Comparison of ENCODE assay signal across 18 mouse cellular contexts in genomic region chr17:84128262-84128661, GRCm38 (mm10). TPM values are rescaled to one million over a fixed set of nuclear protein-coding genes. Genes with fewer than 3 reads are reported as not detected.
DNase-seq lines count a peak whose midpoint lies in the region; ATAC-seq and TF ChIP-seq lines count a peak whose summit lies in the region.
"Had no signal": no experiment of that assay in that cellular context is flagged by ENCODE, and none has a peak within 500 bp of the region (broad histone marks: within the 10 kb centered on the region; RNA-seq: fewer than 3 reads in every experiment).

No protein-coding gene starts in this region.

- TF ChIP-seq POLR2A in ES-Bruce4 (IDR thresholded peaks at IDR 0.05; ENCODE audit: insufficient read depth, low read length), result no peak
- no peak for TF ChIP-seq POLR2A in bone marrow, adult 2 months (IDR thresholded peaks at IDR 0.05; ENCODE audit: borderline replicate concordance, control insufficient read depth, low read depth, low read length)

- H3K27ac ChIP-seq in liver, embryonic 12.5 days, result peak overlapping the region; percentile 61; the same call in 1 of the 2 replicates
- no peak overlapping the region for H3K27ac ChIP-seq in liver, embryonic 11.5 days (ENCODE audit: low read depth, low read length)
- H3K27ac ChIP-seq in ES-Bruce4 (ENCODE audit: insufficient read depth, low read length) (no peak overlapping the region; the same call in 1 of the 2 replicates), macrophage (peak overlapping the region; percentile 99)
- peak overlapping the region; percentile 79 for H3K27ac ChIP-seq in bone marrow, adult 2 months (ENCODE audit: control insufficient read depth, insufficient read depth, low read depth, low read length, poor library complexity)
- H3K27ac ChIP-seq: hindbrain, embryonic 13.5 days; limb, embryonic 15.5 days; neural tube, embryonic 13.5 days had no signal

- no peaks in the 10 kb centered on the region for H3K36me3 ChIP-seq in liver, embryonic 12.5 days
- no peaks in the 10 kb centered on the region for H3K36me3 ChIP-seq in liver, embryonic 11.5 days (ENCODE audit: control insufficient read depth, insufficient read depth, low read length)
- H3K36me3 ChIP-seq in ES-Bruce4 (ENCODE audit: control insufficient read depth, insufficient read depth, low read length, poor library complexity, severe bottlenecking) (no peaks in the 10 kb centered on the region), macrophage (ENCODE audit: inconsistent target) (no peaks in the 10 kb centered on the region)
- H3K36me3 ChIP-seq: hindbrain, embryonic 13.5 days; limb, embryonic 15.5 days; neural tube, embryonic 13.5 days had no signal

- no peak for TF ChIP-seq CTCF in ES-Bruce4 (IDR thresholded peaks at IDR 0.05; ENCODE audit: low read depth, low read length)
- no peak for TF ChIP-seq CTCF in bone marrow, adult 2 months (IDR thresholded peaks at IDR 0.05; ENCODE audit: control insufficient read depth, insufficient read depth, low read length)

- H3K79me2 ChIP-seq in macrophage (ENCODE audit: inconsistent target), result peaks cover 25% of the 10 kb centered on the region; the same call in 1 of the 2 replicates

- intact Hi-C loops in gastrocnemius, postnatal 36 days (cut with DNase I), result no loop called here

- peaks cover 31% of the 10 kb centered on the region for H3K4me1 ChIP-seq in liver, embryonic 12.5 days
- no peaks in the 10 kb centered on the region for H3K4me1 ChIP-seq in liver, embryonic 11.5 days (replicated peaks; ENCODE audit: control insufficient read depth, insufficient read depth, low read length)
- H3K4me1 ChIP-seq in ES-Bruce4 (ENCODE audit: control insufficient read depth, insufficient read depth, low read length), result peaks cover 9% of the 10 kb centered on the region
- peaks cover 10% of the 10 kb centered on the region; the same call in 1 of the 2 replicates for H3K4me1 ChIP-seq in bone marrow, adult 2 months (ENCODE audit: control insufficient read depth, insufficient read depth, low read length)
- H3K4me1 ChIP-seq: hindbrain, embryonic 13.5 days; neural tube, embryonic 13.5 days had no signal

- ATAC-seq in liver, embryonic 12.5 days, result no peak
- ATAC-seq in liver, embryonic 11.5 days (replicated peaks; ENCODE audit: low FRiP score), result no peak
- no peak for ATAC-seq in inflammation-experienced regulatory T-cells, adult 6 months
- ATAC-seq: intestine, embryonic 16.5 days; lung, postnatal 0 days had no signal

- H3K27me3 ChIP-seq in liver, embryonic 12.5 days (replicated peaks), result no peaks in the 10 kb centered on the region
- no peaks in the 10 kb centered on the region for H3K27me3 ChIP-seq in liver, embryonic 11.5 days (replicated peaks; ENCODE audit: control insufficient read depth, insufficient read depth, low read length)
- no peaks in the 10 kb centered on the region for H3K27me3 ChIP-seq in ES-Bruce4 (ENCODE audit: control insufficient read depth, insufficient read depth, low read length, poor library complexity, severe bottlenecking)
- H3K27me3 ChIP-seq: hindbrain, embryonic 13.5 days; limb, embryonic 15.5 days; neural tube, embryonic 13.5 days had no signal

- H3K4me2 ChIP-seq in liver, embryonic 12.5 days, result no peak overlapping the region
- no peak overlapping the region for H3K4me2 ChIP-seq in liver, embryonic 11.5 days
- H3K4me2 ChIP-seq: hindbrain, embryonic 13.5 days; limb, embryonic 15.5 days; neural tube, embryonic 13.5 days had no signal

- no peak for DNase-seq in liver, embryonic 11.5 days (ENCODE audit: low spot score)
- DNase-seq in right cerebral cortex, adult 18-20 months, result no peak
- DNase-seq in gastrocnemius, postnatal 36 days, result no peak
- DNase-seq: adrenal gland, adult 8-10 months; cerebellum, adult 9-11 months; gastrocnemius, postnatal 10 days; kidney, postnatal 4 days; right cerebral cortex, postnatal 14 days had no signal

- WGBS in liver, embryonic 12.5 days (ENCODE audit: insufficient replicate concordance), result 39% methylated on average over 5 of the region's 5 CpGs
- 57% methylated on average over 5 of the region's 5 CpGs for WGBS in liver, embryonic 11.5 days
- WGBS in bone marrow, adult 2 months, result 18% methylated on average over 5 of the region's 5 CpGs
- 2% methylated on average over 4 of the region's 5 CpGs for WGBS in macrophage (ENCODE audit: missing documents)

- TF ChIP-seq EP300 in ES-Bruce4 (IDR thresholded peaks at IDR 0.05; ENCODE audit: insufficient read depth, low read depth, low read length), result 0 out of 2 replicates have a peak, but pooled peaks have one; percentile 22

- H3K4me3 ChIP-seq in liver, embryonic 12.5 days, result no peak overlapping the region
- no peak overlapping the region for H3K4me3 ChIP-seq in liver, embryonic 11.5 days (ENCODE audit: low read depth, low read length)
- H3K4me3 ChIP-seq in ES-Bruce4 (ENCODE audit: low read depth, low read length), result no peak overlapping the region
- no peak overlapping the region for H3K4me3 ChIP-seq in bone marrow, adult 2 months (replicated peaks; ENCODE audit: control insufficient read depth, low read depth, low read length)
- H3K4me3 ChIP-seq in macrophage (ENCODE audit: inconsistent target), result no peak overlapping the region
- H3K4me3 ChIP-seq: hindbrain, embryonic 13.5 days; limb, embryonic 15.5 days; neural tube, embryonic 13.5 days had no signal

- H3K9me3 ChIP-seq in liver, embryonic 12.5 days (replicated peaks), result no peaks in the 10 kb centered on the region; the same call in 1 of the 2 replicates
- H3K9me3 ChIP-seq in liver, embryonic 11.5 days (ENCODE audit: control insufficient read depth, low read length), result no peaks in the 10 kb centered on the region
- H3K9me3 ChIP-seq in ES-Bruce4 (replicated peaks; ENCODE audit: control insufficient read depth, insufficient read depth, low read length, poor library complexity, severe bottlenecking), result no peaks in the 10 kb centered on the region
- H3K9me3 ChIP-seq: hindbrain, embryonic 13.5 days; limb, embryonic 15.5 days; neural tube, embryonic 13.5 days had no signal

- no peak overlapping the region for H3K9ac ChIP-seq in liver, embryonic 12.5 days
- no peak overlapping the region for H3K9ac ChIP-seq in liver, embryonic 11.5 days (ENCODE audit: low read depth, low read length)
- no peak overlapping the region for H3K9ac ChIP-seq in ES-Bruce4 (ENCODE audit: low read depth, poor library complexity, severe bottlenecking)
- H3K9ac ChIP-seq: hindbrain, embryonic 13.5 days; limb, embryonic 15.5 days; neural tube, embryonic 13.5 days had no signal

RNA-seq across cellular contexts. Expression of gene Zfp36l2, which starts 59.5 kb away (rescaled TPM):
- polyA plus RNA-seq in liver, embryonic 12.5 days (2016; fragmentation: Nextera tagmentation; extraction: Ambion mirVana), result 19.5 and 20.0 TPM in 2 replicates
- 24.7 and 26.7 TPM in 2 replicates for polyA plus RNA-seq in liver, embryonic 11.5 days (2014; fragmentation: Nextera tagmentation; extraction: Ambion mirVana)
- polyA plus RNA-seq in ES-Bruce4 (2011; ENCODE audit: insufficient read depth, insufficient read length, low read depth, missing spikeins) (38.2 and 38.4 TPM in 2 replicates), macrophage (2018) (113 to 171 TPM (median 117 TPM) in 3 replicates)
- polyA plus RNA-seq in bone marrow, adult 2 months (2011; ENCODE audit: insufficient read depth, insufficient read length, low replicate concordance, missing spikeins), result 45.8 and 74.0 TPM in 2 replicates
- 100 to 1,000 TPM in 4 of 26 experiments, 10 to 100 TPM in 22; 11.4 to 143 (median 27.8) TPM for total RNA-seq in macrophage (2018; cell fraction: chromatin; rRNA removed)
- total RNA-seq in macrophage (2018; cell fraction: cytosol; rRNA removed), result 100 to 1,000 TPM in 21 of 26 experiments, 10 to 100 TPM in 5; 24.8 to 255 (median 150) TPM
- total RNA-seq in macrophage (2018; cell fraction: nucleus; rRNA removed), result 100 to 1,000 TPM in 9 of 26 experiments, 10 to 100 TPM in 17; 28.0 to 273 (median 87.4) TPM
- polyA plus RNA-seq in inflammation-experienced regulatory T-cells, adult 6 months (2017; shearing (Covaris generic)), result 10 to 100 TPM; 30.4 to 54.7 (median 42.3) TPM
- 10 to 100 TPM; 11.6 to 12.3 TPM for total RNA-seq in gastrocnemius, postnatal 36 days (2021)

Comparison
In these comparisons a context has a peak if more than half of its experiments do, and no peak if none do; other contexts are left out.
1. H3K27ac ChIP-seq: peak in liver, embryonic 12.5 days (single experiment), bone marrow, adult 2 months (single experiment) and macrophage (single experiment); none in liver, embryonic 11.5 days (single experiment) and ES-Bruce4 (single experiment).